Mouse (Mus musculus) mature B cell (primary cell): ENCODE data around the gene Islr.

Experiments used
- in situ Hi-C: fragments of 300-500 bp; cut with MboI; formaldehyde crosslinking; loops from 2 replicates; pipeline ENCODE4 v1.14.3; 2019

The Islr gene

GRCm38 (mm10) chr9:58114019-58114418, 90.1 kb downstream of the Islr start:
- in situ Hi-C loops = no loop called here

GRCm38 (mm10) chr9:58113279-58113884, 90.7 kb downstream of the Islr start:
- in situ Hi-C loops = no loop called here

- in situ Hi-C loops = no loop called here
Measured at GRCm38 (mm10) chr9:58112866-58113278, 91.2 kb downstream of the Islr start.

- in situ Hi-C loops = no loop called here
Measured at GRCm38 (mm10) chr9:58112321-58112751, 91.8 kb downstream of the Islr start.

- in situ Hi-C loops = no loop called here
Measured at GRCm38 (mm10) chr9:58111431-58111830, 92.7 kb downstream of the Islr start.

- in situ Hi-C loops = no loop called here
Measured at GRCm38 (mm10) chr9:58110787-58111186, 93.3 kb downstream of the Islr start.

GRCm38 (mm10) chr9:58107494-58107893, 96.6 kb downstream of the Islr start:
- in situ Hi-C loops = no loop called here
